Mouse (Mus musculus): ENCODE results near the gene Tmco4.

DNA sequence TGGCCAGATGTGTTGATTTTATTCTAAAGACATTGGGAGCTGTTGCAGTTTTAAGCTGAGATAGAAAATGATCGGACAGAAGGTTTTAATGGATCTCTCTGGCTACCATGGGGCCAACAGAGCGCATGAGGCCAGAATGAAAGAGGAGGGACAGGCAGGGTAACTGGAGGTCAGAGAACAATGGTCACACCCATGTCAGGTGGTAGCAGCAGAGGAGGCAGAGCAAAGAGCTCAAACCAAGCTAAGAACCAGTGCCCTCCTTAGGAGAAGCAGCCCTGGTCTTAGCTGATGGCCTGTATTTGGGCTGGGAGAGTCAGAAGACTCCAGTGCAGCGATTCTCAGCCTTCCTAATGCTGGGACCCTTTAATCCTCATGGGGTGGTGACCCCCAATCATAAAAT lies 34.7 kb downstream of the Tmco4 start:
- TF ChIP-seq CTCF (IDR thresholded peaks at IDR 0.05) (no peak), POLR2A (IDR thresholded peaks at IDR 0.05; ENCODE audit: insufficient read depth, low read depth, low read length) (no peak)
